Mouse (Mus musculus) thymus, postnatal 36 days (tissue): ENCODE results near the gene Fut9.

Experiments
- DNase-seq, 2 experiments: peaks; one replicate each; pipeline ENCODE4 v3.0.0; 2022; ENCODE audit warnings: mixed read lengths in 2 of 2

Fut9 gene

DNA sequence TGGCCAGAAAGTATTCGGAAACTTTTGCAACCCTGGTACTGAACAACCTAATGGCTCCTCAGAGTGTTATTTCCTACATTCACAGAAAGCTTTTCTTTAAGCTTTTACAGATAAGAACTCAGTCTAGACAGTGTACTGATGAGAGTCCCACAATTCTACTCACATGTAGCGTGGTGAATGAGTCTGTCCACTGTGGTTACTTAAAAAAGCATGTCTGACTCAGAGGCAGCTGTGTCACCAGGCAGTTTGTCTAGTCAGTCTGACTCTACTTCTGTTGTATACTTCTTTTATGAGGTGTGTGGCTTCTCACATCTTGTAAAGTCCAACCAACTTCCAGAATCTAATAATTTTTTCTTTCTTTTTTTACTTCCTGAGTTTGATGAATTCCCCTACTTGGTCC lies 154.5 kb downstream of the Fut9 start:
- no peak for DNase-seq

- no peak for DNase-seq
These were observed 158.1 kb downstream of the Fut9 start for GRCm38 (mm10) chr4:25641993-25642392.

- DNase-seq, result no peak
These were observed 166.8 kb downstream of the Fut9 start for GRCm38 (mm10) chr4:25633262-25633661.

DNA sequence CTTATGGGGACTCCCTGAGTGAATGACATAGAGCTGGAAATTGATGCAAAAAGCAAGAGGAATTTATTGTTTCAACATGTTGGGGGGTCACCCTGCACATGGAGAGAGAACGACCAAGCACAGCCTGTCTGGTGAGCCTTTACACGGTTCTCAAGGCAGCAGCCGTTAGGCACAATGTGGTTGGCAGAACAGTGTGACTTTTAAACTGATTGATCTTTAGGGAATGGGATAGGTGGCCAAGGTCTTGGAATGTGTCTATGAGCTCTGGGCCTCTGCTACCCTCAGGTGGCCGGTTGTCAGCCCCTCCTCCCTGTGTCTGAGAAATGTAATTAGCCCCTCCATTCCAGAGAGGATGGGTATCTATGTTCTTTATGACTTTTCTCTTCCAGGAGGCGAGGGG lies 171.9 kb downstream of the Fut9 start:
- no peak for DNase-seq

- DNase-seq, result no peak
These were observed 172.6 kb downstream of the Fut9 start for GRCm38 (mm10) chr4:25627467-25627866.

DNA sequence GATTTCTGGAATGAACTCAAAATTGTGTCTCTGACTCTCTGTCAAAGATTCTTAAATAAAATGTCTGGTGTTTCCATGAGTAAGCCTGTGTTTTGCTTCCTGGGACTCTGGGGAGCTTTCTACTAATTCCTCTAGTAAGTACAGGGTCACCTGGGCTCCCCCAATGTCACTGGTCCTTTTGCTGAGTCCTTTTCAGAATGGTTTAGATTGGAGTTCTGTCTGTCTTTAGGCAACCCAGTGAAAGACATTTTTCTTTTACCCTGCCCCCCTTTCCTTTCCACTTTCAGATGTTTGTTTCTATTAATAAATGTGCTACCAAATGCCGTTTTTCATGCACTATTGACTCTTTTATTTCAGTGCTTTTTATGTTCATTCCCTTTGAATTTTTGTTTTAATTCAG lies 173.0 kb downstream of the Fut9 start:
- no peak for DNase-seq

DNA sequence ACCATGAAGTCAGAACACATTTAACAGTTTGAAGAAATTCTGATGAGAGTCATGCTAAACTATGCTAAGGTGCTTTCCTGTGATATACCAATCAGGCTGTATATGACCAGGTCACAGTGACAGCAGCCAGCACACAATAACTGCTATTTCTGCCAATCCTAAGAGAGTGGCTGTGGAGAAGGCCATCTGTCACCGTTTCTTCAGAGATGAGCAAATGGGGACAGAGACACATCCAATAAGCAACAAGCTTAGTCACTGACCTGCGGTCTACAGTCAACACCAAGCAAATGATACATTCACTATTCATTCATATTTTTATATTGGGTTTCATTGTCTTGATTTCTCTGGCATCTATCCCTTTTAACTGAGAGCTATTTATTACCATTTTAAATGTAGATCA lies 176.9 kb downstream of the Fut9 start:
- no peak for DNase-seq

DNA sequence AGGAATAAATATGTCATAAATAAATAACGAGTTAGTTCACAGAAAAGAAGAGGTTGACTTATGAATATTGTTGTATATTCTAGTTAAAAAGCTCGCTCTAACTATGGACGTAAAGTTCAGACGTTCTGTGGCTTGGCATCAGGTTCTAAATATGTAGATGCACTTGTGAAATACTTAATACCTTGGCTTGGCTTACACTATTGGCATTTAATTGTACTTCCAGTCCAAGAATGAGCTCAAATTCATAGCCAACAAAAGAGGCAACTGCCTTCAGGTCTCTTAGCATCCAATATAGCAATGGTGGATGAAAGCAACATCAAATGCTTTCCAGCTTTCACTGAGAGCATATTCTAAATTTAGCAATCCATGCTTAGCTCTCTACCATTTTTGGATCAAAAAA lies 182.7 kb downstream of the Fut9 start:
- no peak for DNase-seq

DNA sequence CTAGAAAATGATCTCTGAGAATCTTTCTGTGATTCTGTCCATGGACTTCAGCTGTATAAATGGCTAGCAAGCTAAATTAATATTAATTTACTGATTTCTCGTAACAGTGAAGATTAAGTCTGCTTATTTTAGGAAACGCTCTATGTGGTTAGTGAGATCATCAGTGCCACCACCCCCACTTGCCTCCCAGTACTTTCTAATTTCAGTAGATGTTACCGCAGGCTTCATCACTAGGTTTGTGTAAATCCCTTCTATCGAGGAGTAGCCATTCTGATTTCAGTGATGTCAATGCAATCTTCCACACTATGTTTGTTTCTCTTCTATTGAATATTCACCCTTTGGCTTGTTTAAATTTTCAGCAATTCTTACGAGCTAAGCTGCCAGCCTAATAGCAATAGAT lies 186.6 kb downstream of the Fut9 start:
- no peak for DNase-seq

DNA sequence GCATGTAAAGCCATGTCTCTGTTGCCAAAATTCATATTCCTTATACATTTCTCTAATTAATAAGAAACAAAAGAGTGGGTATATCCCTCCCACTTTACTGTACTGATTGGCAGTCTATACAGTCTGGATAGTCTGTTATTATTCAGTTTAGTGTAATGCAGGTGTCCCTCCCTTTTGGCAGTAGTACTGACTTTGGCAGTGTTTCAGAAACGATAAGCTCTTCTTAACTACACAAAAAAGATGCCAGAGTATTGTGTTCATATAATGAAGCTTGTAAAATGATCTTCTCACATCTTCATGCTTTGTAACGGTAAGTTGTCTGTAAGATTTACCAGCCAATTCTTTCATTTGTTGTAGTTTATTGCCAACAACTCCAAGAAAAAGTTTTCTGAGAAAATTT lies 189.6 kb downstream of the Fut9 start:
- DNase-seq, result no peak

DNA sequence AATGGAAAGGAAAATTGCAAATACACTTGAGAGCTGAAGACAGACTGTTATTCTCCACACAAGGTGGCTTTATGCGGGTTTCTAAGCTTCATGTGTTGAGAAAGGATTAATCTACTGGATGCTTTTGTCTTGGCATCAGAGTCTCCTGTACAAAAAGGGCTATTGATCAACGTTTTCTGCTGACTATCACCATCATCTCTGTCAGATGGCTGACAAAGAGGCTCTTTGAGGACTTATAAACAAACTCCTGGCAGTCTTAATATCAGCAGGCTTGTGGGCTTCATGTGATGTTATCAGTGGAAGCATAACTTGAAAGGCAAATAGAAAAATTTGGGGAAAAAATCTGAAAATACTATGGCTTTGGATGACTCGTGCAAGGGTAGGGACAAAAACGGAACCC lies 206.8 kb downstream of the Fut9 start:
- DNase-seq, result no peak
